Mouse (Mus musculus) limb, embryonic 15.5 days (tissue): ENCODE measurements at regions not wholly inside any gene's neighbourhood (a gene's known extent, or its start where the extent isn't known, plus 50 kb on each side); places are given as distances from the start of the nearest gene placed in this dataset.
A peak's percentile ranks its signal among the peaks of the same experiment; 100 is the strongest.
"Not testable (repeated sequence)": the region's sequence is repeated elsewhere in the genome, so short reads cannot be mapped to it uniquely, and the experiment has no call there.

Source experiments
- ATAC-seq: fragments of 200-750 bp; cut with Nextera tagmentation; 2 replicates; pipeline ENCODE4 v1.8.0; 2017; ENCODE audit warnings: low read depth, moderate TSS enrichment; ENCODE audit not compliant: insufficient number of reproducible peaks, low FRiP score, low TSS enrichment
- H3K27ac ChIP-seq: fragments of 300-500 bp; sonication (generic); 2 replicates; pipeline ENCODE4 v1.5.1; 2015; ENCODE audit warnings: moderate library complexity, mild to moderate bottlenecking, inconsistent platforms
- H3K27me3 ChIP-seq: fragments of 300-500 bp; sonication (generic); 2 replicates; pipeline ENCODE4 v1.6.1; 2015; ENCODE audit warnings: inconsistent platforms
- H3K36me3 ChIP-seq: fragments of 300-500 bp; sonication (generic); 2 replicates; pipeline ENCODE4 v1.6.1; 2015; ENCODE audit warnings: inconsistent platforms
- H3K4me1 ChIP-seq: fragments of 300-500 bp; sonication (generic); 2 replicates; pipeline ENCODE4 v1.6.1; 2015; ENCODE audit warnings: inconsistent platforms
- H3K4me2 ChIP-seq: fragments of 300-500 bp; sonication (generic); 2 replicates; pipeline ENCODE4 v1.6.1; 2015; ENCODE audit warnings: mild to moderate bottlenecking, inconsistent platforms
- H3K4me3 ChIP-seq: fragments of 300-500 bp; sonication (generic); 2 replicates; pipeline ENCODE4 v1.5.1; 2015; ENCODE audit warnings: mild to moderate bottlenecking, inconsistent platforms
- H3K9ac ChIP-seq: fragments of 300-500 bp; sonication (generic); 2 replicates; pipeline ENCODE4 v1.6.1; 2015; ENCODE audit warnings: inconsistent platforms
- H3K9me3 ChIP-seq: fragments of 300-500 bp; sonication (generic); 2 replicates; pipeline ENCODE4 v1.6.1; 2016; ENCODE audit warnings: inconsistent platforms
- WGBS: fragments of 180-500 bp; shearing (Covaris S2); methylation state at CpG from one replicate; pipeline ENCODE4 v1.1.7; 2015; 5-methylcytosine and 5-hydroxymethylcytosine counted together

- WGBS: 33% methylated on average over 11 of the region's 11 CpGs
- H3K27ac ChIP-seq: no peak overlapping the region
- ATAC-seq: no peak
- 0 out of 2 replicates have a peak, but pooled peaks cover 2% of the 10 kb centered on the region for H3K4me1 ChIP-seq
- H3K36me3 ChIP-seq: no peaks in the 10 kb centered on the region
- H3K4me2 ChIP-seq: no peak overlapping the region
- no peak overlapping the region for H3K9ac ChIP-seq
- no peak overlapping the region for H3K4me3 ChIP-seq
- no peaks in the 10 kb centered on the region for H3K27me3 ChIP-seq
- H3K9me3 ChIP-seq: no peaks in the 10 kb centered on the region
Measured at GRCm38 (mm10) chr6:22493632-22494260, 137.7 kb upstream of the Fam3c start.

- no peak overlapping the region for H3K27ac ChIP-seq
- 89% methylated on average over 17 of the region's 17 CpGs for WGBS
- no peak for ATAC-seq
- H3K9me3 ChIP-seq: no peaks in the 10 kb centered on the region
- no peaks in the 10 kb centered on the region for H3K27me3 ChIP-seq
- H3K4me3 ChIP-seq: no peak overlapping the region
- no peak overlapping the region for H3K9ac ChIP-seq
- 0 out of 2 replicates have a peak, but pooled peaks cover 2% of the 10 kb centered on the region for H3K4me1 ChIP-seq
- no peak overlapping the region for H3K4me2 ChIP-seq
- H3K36me3 ChIP-seq: no peaks in the 10 kb centered on the region
Measured at GRCm38 (mm10) chr6:22492896-22493295, 136.9 kb upstream of the Fam3c start.

GRCm38 (mm10) chr6:22490762-22491161, 134.7 kb upstream of the Fam3c start:
- Histone ChIP-seq H3K9ac (no peak overlapping the region), H3K36me3 (no peaks in the 10 kb centered on the region), H3K27ac (no peak overlapping the region), H3K4me2 (no peak overlapping the region), H3K9me3 (no peaks in the 10 kb centered on the region), H3K4me3 (no peak overlapping the region), H3K27me3 (no peaks in the 10 kb centered on the region), H3K4me1 (no peaks in the 10 kb centered on the region)
- no peak for ATAC-seq
- 87% methylated on average over 6 of the region's 6 CpGs for WGBS

GRCm38 (mm10) chr6:22487467-22487866, 131.4 kb upstream of the Fam3c start:
- Histone ChIP-seq H3K9me3 (no peaks in the 10 kb centered on the region), H3K4me3 (no peak overlapping the region), H3K27ac (no peak overlapping the region), H3K4me2 (no peak overlapping the region), H3K36me3 (no peaks in the 10 kb centered on the region), H3K9ac (no peak overlapping the region), H3K4me1 (no peaks in the 10 kb centered on the region), H3K27me3 (no peaks in the 10 kb centered on the region)
- 80% methylated on average over 3 of the region's 3 CpGs for WGBS
- ATAC-seq: no peak

- H3K4me2 ChIP-seq: no peak overlapping the region
- WGBS: 61% methylated on average over 11 of the region's 11 CpGs
- H3K9ac ChIP-seq: no peak overlapping the region
- no peaks in the 10 kb centered on the region for H3K36me3 ChIP-seq
- H3K4me3 ChIP-seq: no peak overlapping the region
- no peaks in the 10 kb centered on the region for H3K9me3 ChIP-seq
- H3K27ac ChIP-seq: no peak overlapping the region
- no peaks in the 10 kb centered on the region for H3K4me1 ChIP-seq
- ATAC-seq: no peak
- no peaks in the 10 kb centered on the region for H3K27me3 ChIP-seq
Measured at GRCm38 (mm10) chr6:22485828-22486518, 129.9 kb upstream of the Fam3c start.

GRCm38 (mm10) chr6:22482257-22482656, 126.2 kb upstream of the Fam3c start:
- 81% methylated on average over 4 of the region's 4 CpGs for WGBS
- not testable (repeated sequence) for H3K36me3 ChIP-seq, ATAC-seq

GRCm38 (mm10) chr6:22474604-22475003, 118.6 kb upstream of the Fam3c start:
- no peaks in the 10 kb centered on the region for H3K27me3 ChIP-seq
- 86% methylated on average over 4 of the region's 4 CpGs for WGBS
- no peak overlapping the region for H3K4me2 ChIP-seq

More at GRCm38 (mm10) chr6:22482257-22482656, 126.2 kb upstream of the Fam3c start:
- not testable (repeated sequence) for H3K9ac ChIP-seq, H3K4me3 ChIP-seq, H3K9me3 ChIP-seq, H3K27ac ChIP-seq, H3K4me1 ChIP-seq, H3K4me2 ChIP-seq, H3K27me3 ChIP-seq

GRCm38 (mm10) chr6:22474011-22474410, 118.0 kb upstream of the Fam3c start:
- ATAC-seq: no peak
- H3K9me3 ChIP-seq: no peaks in the 10 kb centered on the region
- H3K27ac ChIP-seq: no peak overlapping the region
- H3K27me3 ChIP-seq: no peaks in the 10 kb centered on the region
- H3K4me1 ChIP-seq: no peaks in the 10 kb centered on the region
- no peak overlapping the region for H3K9ac ChIP-seq
- no peak overlapping the region for H3K4me3 ChIP-seq
- 65% methylated on average over 2 of the region's 2 CpGs for WGBS
- no peaks in the 10 kb centered on the region for H3K36me3 ChIP-seq
- H3K4me2 ChIP-seq: no peak overlapping the region

More at GRCm38 (mm10) chr6:22474604-22475003, 118.6 kb upstream of the Fam3c start:
- Histone ChIP-seq H3K4me1 (no peaks in the 10 kb centered on the region), H3K9ac (no peak overlapping the region), H3K9me3 (no peaks in the 10 kb centered on the region), H3K27ac (no peak overlapping the region), H3K4me3 (no peak overlapping the region), H3K36me3 (no peaks in the 10 kb centered on the region)
- ATAC-seq: no peak

GRCm38 (mm10) chr6:22472400-22472799, 116.4 kb upstream of the Fam3c start:
- H3K27me3 ChIP-seq, H3K27ac ChIP-seq, H3K36me3 ChIP-seq, H3K9me3 ChIP-seq, H3K9ac ChIP-seq, ATAC-seq, H3K4me1 ChIP-seq, H3K4me2 ChIP-seq, H3K4me3 ChIP-seq: not testable (repeated sequence)
- WGBS: 87% methylated on average over 5 of the region's 5 CpGs

GRCm38 (mm10) chr6:22467334-22467993, 111.4 kb upstream of the Fam3c start:
- no peaks in the 10 kb centered on the region for H3K36me3 ChIP-seq
- H3K4me2 ChIP-seq: no peak overlapping the region
- H3K9me3 ChIP-seq: no peaks in the 10 kb centered on the region
- WGBS: 78% methylated on average over 11 of the region's 11 CpGs
- no peaks in the 10 kb centered on the region for H3K4me1 ChIP-seq
- no peak for ATAC-seq
- no peaks in the 10 kb centered on the region for H3K27me3 ChIP-seq
- H3K4me3 ChIP-seq: no peak overlapping the region
- no peak overlapping the region for H3K27ac ChIP-seq
- H3K9ac ChIP-seq: no peak overlapping the region

- no peak overlapping the region for H3K27ac ChIP-seq
- 91% methylated on average over 1 of the region's 1 CpGs for WGBS
- ATAC-seq: no peak
Measured at GRCm38 (mm10) chr6:22465926-22466325, 109.9 kb upstream of the Fam3c start.

GRCm38 (mm10) chr6:22459440-22460016, 103.5 kb upstream of the Fam3c start:
- Histone ChIP-seq H3K9me3 (no peaks in the 10 kb centered on the region), H3K4me3 (no peak overlapping the region), H3K9ac (no peak overlapping the region), H3K27ac (0 out of 2 replicates have a peak overlapping the region, but pooled peaks have one; percentile 24), H3K27me3 (no peaks in the 10 kb centered on the region), H3K36me3 (no peaks in the 10 kb centered on the region), H3K4me1 (no peaks in the 10 kb centered on the region), H3K4me2 (no peak overlapping the region)
- WGBS: 58% methylated on average over 7 of the region's 7 CpGs
- no peak for ATAC-seq

More at GRCm38 (mm10) chr6:22465926-22466325, 109.9 kb upstream of the Fam3c start:
- Histone ChIP-seq H3K9me3 (no peaks in the 10 kb centered on the region), H3K4me2 (no peak overlapping the region), H3K9ac (no peak overlapping the region), H3K36me3 (no peaks in the 10 kb centered on the region), H3K4me1 (no peaks in the 10 kb centered on the region), H3K4me3 (no peak overlapping the region), H3K27me3 (no peaks in the 10 kb centered on the region)
